Mouse (Mus musculus) 3T3-L1 (cell line): ENCODE data around the gene Comtd1.

Experiments used
- DNase-seq: peaks from one replicate; pipeline ENCODE4 v3.0.0-alpha.2; 2015; ENCODE audit warnings: low read depth, low spot score

Gene Comtd1

DNA sequence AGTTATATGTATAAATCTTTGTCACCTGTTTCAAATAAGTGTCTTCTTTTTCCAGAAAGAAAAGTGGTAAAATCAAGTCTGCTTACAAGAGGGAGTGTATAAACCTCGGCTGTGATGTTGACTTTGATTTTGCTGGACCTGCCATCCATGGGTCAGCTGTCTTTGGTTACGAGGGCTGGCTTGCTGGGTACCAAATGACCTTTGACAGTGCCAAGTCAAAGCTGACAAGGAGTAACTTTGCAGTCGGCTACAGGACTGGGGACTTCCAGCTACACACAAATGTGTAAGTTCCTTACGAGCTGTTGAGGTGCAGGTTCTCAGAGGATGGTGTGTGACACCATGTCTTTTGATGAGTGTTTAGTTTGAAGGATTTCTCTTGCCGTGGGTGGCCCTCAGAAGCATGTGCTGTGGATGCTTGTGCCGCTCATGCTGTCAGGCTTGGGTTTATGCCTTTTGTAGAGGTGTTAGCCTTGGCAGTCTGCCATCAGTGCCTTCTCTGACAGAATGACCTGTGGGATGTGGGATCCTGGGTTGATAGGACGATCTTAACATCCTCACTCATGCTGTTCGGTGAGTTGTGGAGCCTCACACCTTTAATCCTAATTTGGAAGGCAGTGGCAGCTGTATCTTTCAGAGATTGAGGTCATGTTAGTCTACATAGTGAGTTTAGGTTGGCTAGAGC, 10.3 kb downstream of the Comtd1 start:
- no peak for DNase-seq

DNA sequence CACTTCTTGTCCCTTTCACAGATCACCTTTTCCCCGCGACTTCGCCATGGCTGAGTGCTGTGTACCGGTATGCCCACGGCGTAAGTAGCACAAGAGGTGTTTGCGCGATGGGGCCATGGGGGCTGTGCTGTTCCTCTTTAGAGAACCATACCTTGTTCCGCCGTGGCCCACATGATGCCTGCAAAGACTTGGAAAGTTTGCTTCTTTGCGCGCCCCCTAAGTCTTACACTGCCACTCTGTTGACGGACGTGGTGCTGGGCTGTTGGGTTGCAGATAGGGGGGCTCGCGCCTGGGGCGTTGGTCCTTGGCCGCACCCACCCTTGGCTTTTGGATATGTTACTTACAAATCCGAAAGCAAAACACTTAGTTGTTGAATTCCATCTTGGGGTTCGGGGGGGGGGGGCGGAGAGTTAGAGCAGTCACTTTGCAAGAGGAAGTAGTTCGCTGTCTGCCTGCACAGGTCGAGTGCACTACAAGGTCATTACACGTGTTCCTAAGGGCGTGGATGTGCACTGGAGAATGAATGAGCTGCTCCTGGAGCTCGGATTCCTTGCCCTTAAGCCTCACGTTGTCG, 16.9 kb downstream of the Comtd1 start:
- DNase-seq = peak; percentile 48

DNA sequence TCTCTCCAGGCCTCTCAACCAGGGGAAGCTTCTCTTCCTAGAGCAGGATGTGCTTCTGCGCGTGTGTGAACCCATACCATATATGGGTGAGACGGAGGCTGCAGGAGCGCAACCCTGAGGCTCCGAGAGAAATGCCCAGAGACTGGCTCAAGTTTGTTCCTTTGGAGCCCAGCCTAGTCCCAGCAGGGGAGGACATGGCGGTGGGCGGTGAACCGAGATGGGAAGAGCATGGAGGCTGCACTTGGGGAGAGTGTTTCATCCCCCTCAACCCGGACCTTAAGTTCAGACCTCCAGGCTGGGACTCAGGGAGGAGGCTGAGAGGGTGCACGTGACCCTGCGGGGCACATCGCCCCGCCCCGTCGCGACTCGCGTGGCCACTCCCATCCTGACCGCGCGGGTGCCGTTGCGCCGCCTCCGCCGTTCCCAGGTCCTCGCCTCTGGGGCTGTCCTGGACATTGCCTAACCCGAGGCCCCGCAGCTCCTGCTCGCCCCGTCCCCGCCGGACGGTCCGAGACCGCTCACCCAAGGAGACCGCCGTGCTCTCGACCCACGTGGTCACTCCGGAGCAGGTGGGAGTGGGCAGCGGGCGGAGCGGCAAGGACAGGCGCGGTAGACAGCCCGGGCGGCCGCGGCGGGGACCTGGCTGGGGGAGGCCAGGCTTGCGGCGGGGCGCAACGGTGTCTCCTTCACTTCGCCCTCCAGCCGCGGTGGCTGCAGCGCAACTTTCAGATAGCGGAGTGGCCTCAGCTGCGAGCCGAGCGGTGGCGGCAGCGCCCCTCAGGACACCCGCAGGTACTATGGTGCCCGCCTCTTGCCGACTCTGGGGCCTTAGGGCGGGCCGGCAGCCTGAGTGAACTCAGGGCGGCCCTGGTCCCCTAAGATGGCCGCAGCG, 17.7 kb downstream of the Comtd1 start:
- peak; percentile 90 for DNase-seq

DNA sequence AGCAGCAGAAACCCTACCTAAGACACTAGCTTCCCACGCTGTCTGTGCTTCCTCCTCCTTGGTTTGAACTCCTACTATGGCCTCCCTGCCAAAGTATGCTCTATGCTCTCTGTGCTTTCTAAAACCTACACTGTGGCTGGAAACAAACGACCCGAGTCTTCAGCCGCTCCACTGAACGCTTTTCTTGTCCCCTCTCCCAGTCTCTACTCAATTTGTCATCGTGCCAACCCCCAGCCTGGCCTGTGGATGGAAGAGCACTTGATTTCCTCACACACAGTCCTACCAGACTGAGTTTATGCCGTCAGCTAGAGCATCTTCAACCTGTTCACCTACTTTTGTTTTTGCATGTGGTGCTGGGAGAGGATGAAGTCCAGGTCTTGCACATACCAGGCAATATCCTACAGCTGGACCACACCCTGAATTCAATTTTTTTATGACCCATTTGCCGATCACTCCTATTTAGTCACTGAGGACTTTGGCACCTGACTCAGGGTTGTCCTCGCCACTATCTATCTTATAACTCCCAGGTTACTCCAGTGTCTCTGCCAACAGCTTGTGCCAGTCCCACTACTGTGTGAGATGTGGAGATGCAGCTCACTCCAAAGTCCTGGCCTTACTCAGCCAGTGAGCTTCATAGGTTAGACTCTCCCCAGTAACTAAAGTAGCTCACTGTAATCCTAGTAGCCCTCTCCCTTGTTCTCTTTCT, 22.8 kb downstream of the Comtd1 start:
- DNase-seq = no peak

DNA sequence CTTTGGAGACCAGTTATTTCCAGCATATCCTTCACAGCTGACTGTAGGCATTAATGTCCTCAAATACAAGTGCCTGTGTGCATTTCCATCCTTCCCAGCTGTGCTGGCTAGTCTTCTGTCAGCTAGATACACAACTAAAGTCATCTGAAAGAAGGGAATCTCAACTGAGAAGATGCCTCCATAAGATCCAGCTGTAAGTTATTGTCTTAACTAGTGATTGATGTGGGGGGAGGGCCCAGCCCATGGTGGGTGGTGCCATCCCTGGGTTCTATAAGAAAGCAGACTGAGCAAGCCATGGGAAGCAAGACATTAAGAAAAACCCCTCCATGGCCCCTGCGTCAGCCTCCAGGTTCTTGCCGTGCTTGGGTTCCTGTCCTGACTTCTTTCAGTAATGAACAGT, 23.8 kb downstream of the Comtd1 start, which contains the start of gene Vdac2:
Vdac2 (plus strand) TSS at position 301 of the 400 bp plus-strand sequence.
- DNase-seq = no peak

DNA sequence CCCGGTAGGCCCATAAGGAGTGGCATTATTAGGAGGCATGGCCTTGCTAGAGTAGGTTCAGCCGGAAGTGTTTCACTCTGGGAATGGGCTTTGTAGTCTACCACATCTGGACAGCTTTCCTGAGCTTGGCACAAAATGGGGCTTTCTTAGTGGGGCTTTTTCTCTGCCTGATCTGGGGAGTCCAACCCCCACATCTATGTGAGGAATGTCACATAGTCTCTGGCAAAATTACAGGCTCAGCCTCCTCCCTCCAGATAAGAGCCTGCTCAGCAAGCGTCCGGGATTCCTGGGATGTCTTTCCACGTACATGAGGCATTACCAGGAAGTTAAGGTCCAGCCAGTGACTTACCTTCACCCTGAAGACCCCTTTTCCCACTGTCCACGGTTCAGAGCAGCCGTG, 24.9 kb downstream of the Comtd1 start:
- DNase-seq = peak; percentile 57

DNA sequence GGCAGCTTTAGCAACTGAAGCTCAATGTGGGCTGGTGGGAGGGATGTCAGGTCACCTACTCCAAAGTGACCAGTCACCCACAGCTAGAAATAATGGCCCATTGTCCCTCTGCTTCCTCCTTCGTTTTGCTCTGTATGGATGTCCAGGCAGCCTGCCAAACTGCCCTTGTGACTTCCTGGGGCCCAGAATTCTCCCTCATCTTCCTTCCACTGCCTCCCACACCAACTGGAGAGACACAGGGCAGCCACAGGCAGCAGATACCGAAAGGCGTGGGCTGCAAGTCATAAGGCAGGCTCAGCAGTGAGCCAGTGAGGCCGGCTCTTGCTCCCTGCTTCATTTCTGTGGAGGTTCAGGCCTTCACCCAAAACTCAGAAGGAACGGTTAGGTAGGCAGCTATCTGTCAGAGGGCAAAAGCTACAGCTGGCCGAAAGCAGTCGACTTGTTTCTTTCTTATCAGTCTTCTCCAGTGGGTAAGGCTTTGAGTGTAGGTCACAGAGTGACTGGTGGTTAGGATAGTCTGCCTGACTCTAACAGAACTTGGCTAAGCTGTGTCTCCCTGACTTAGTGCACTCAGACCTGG, 25.9 kb downstream of the Comtd1 start:
- DNase-seq = peak; percentile 84

DNA sequence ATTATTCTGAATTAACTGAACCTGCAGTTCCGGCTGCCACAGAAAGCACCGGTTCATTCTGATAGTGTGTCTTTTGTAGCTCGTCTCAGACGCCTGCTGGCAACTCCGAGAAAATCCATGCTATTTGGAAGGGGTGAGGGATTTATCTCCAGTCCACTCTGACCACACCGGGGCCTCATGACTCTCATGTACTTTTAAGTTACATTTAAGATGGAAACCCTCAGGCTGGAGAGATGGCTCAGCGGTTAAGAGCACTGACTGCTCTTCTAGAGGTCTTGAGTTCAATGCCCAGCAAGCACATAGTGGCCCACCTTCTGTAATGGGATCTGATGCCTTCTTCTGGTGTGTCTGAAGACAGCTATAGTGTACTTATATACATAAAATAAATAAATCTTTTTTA, 26.5 kb downstream of the Comtd1 start:
- no peak for DNase-seq

DNA sequence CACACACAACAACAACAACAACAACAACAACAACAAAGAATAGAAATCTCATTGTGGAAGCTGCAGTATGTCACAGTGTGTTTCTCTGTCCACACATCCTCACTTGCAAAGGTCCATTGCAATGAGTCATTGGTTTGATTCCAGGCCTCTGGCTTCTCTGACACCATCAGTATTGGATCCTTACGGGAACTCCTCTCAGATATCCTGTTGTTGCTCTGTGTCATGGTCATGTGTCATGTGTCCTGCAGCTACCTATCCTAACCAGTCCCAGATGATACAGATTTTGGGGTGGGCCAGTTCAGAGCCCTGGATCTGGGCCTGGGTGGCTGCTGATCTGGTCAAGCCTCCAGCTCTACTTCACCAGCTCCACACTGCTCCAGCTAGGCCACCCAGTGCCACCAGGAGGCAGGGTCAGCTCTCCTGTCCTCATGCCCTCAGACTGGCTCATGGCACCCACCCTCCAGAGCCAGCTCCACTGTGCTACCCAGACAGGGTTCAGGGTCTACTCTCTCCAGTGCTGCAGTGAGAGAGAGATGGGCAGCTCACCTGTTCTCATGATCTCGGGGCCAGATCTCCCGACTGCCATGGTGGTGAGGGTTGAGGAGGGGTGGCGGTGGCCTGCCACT, 27.8 kb downstream of the Comtd1 start:
- DNase-seq = peak; percentile 97

DNA sequence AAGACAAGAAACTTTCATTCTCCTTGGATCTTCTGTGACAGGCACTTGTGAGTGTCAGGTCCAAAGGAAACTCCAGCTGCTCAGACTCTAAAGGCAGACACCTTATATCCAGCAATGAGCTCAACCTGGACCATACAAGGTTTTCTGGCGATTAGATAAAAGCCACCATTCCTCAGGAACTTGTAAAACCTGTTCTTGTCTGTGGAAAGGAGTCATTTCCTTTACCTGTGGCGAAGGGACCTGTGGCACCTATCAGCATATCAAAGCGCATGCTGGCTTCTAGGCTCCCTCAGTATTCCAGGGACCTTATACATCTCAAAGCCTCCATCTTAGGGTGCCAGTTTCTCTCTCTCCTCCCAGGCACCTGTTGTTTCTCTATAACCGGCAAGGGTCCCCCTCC, 31.3 kb downstream of the Comtd1 start:
- DNase-seq = no peak

DNA sequence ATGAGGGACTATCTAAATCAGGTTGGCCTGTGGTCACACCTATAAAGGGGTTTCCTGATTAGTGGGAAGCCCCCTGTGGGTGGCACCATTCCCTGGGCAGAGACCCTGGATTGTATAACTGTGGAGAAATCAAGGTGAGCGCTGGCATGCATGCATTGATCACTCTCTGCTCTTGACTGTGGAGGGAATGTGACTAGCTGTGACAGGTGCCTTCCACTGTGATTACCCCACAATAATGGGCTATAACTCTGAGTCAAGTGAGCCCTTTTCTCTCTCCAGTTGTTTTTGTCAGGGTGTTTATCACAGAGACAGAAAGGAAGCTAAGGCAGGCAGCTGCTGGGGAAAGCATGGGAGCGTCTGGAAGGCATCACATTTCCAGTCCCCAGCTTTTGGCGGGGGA, 32.5 kb downstream of the Comtd1 start:
- no peak for DNase-seq

DNA sequence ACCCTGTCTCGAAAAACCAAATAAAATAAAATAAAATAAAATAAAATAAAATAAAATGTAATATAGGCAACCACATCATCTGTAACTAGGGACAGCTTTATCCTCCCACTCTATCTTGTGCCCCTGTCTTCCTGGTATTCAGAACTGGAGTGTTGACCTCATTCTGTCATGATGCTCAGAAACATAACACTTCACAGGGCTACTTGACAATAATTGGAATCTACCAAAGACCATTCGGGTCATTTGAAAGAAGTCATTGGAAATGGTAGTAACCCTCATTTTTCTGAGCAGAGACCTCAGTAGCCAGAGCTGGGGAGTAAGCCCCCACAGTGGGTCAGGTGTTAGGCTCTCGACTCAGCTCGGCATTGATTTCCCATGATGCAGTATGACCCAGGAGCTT, 34.2 kb downstream of the Comtd1 start:
- no peak for DNase-seq

DNA sequence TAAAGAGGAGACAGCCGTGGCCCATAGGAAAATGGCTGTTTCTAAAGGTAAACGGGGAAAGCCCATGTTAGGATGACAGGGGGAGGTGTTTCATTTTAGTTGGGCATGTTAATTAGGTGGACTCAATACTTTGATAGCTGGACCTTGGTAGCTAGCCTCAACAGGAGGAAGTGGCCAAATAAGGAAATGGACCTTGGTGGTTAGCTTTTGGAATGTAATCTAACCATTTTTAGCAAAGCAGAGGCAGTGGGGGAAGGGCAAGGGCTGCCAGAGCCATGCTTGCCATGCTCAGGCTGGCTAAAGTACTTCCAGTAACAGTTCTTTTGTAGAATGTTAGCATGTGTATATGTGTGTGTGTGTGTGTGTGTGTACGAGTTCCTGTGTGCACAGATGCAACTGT, 34.9 kb downstream of the Comtd1 start:
- DNase-seq = peak; percentile 57

DNA sequence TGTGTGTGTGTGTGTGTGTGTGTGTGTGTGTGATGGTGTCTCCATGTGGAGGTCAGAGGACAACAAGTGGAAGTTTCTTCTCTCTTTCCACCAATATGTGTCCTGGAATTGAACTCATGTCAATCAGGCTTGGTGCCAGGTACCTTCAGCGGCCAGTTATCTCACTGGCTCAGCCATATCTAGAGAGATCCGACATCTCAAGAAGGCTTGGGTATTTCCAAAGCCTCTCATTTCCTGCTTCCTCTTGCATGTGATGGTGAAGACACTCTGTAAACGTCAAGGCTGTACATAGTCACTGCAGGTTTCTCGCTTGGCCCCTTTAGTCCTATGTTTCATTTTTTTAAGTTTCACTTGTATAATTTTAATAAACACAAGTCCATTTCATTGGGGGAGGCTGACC, 35.6 kb downstream of the Comtd1 start:
- DNase-seq = no peak

DNA sequence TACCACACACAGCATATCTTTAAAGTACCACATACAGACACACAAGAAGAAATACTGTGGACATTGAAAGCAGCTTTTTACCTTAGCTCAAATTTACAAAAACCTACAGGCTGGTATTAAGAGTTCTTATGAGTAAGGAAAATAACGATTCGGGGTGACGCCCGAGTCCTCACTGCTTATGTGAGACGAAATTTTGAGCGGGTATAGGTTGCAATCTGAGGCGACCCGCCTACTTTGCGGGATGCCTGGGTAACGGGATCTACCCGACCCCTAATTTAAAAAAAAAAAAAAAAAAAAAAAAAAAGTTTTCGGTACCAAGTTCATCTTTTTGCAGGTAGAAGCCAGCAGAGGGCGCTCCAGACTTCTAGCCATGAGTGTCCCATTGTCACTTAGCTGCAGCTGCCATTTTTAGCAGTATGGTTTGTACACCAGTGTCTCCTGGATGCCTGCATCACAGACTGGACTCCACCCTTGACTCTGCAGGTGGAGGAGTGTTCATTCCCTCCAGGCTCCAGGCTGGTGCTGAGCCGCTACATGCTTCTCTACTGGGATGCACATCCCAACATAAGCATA, 36.1 kb downstream of the Comtd1 start:
- DNase-seq = peak; percentile 86

DNA sequence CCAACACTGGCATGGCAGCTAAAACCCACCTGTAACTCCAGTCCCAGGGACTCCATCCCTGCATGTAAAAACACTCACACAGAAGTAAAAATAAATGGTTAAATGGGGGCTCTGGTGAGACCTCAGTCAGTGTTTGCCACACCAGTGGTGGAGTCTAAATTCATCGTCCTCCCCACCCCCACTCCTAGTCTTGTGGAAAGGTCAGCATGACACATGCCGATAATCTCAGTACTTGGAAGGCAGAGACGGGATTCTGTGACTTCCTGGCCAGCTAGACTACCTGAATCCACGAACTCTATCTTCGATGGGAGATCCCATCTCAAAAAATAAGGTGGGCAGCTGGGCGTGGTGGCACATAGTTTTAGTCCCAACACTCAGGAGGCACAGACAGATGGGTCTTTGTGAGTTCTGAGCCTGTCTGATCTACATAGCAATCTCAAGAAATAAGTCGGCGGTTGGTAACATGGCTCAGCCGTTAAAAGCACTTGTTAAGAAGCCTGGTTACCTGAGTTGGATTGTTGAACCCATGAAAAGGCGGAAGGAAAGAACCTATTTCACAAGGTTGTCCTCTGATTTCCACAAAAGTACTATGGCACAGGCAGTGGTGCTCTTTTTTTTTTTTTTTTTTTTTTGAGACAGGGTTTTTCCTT, 36.9 kb downstream of the Comtd1 start:
- DNase-seq = no peak

DNA sequence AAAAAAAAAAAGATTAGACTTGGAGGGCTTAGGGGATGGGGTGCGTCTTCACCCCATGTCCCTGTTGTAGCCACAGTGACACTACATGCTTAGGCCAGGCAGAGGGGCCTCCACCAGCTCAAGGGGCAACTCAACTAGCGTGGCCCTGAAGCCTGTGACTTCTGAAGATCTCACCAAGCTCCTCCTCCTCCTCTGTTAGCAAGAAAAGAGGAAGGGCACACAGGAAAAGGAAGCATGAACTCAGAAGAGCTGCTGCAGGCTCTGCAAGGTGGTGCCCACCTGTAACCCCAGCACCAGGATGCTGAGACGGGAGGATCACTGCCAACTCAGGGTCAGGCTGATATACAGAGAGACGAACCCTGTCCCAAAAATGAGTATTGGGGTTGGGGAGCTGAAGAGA, 37.5 kb downstream of the Comtd1 start:
- DNase-seq = no peak

DNA sequence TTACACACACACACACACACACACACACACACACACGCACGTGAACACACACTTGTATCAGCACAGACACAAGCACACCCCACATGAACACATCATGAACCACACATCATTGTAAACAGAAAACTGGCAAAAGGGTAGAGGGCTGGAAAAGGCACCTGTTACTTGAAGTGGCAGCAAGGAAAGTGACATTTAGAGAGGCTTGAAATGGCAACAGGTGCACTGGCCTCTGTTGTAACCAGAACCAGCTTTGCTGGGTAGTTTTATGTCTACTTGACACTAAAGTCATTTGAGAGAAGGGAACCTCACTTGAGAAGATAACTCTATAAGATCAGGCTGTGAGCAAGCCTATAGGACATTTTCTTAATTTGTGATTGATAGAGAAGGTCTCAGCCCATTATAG, 39.4 kb downstream of the Comtd1 start:
- DNase-seq = no peak

DNA sequence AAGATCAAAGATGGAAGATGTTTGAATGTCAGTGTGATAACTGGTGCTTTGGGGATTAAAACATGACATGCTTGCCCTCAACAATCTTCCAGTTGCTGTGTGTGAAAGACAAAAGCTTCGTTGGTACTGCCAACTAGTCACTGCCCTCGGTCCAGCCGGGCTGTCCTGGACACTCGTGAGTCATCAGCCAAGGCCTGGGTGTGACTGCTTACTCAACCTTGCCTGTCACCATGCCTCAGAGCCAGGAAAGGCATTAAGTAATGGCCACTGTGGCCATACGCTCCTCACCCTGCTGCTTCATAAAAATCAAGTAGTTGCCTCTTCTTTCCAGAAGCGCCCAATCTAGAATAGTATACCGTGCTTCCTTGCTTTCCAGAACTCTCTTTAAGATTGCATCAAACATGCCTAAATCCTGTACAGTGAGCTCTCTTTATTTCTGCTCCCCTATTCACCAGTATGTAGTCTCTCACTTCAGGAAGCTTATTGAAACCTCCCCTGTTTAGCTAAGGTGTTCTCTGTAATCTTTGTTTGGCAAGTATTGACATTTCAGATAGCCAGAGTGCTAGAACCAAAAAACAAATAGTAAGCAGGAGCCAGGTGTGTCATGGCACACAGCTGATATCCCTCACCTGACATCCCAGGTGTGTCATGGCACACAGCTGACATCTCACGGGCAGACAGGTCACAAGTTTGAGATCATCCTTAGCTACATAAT, 40.4 kb downstream of the Comtd1 start:
- peak; percentile 83 for DNase-seq
